Comparison of ENCODE assay signal across 24 mouse cellular contexts in genomic region chr14:49637422-49637821, GRCm38 (mm10).
"Had no signal": no experiment of that assay in that cellular context is flagged by ENCODE, and none has a peak within 500 bp of the region (broad histone marks: within the 10 kb centered on the region; RNA-seq: fewer than 3 reads in every experiment).

No protein-coding gene starts in this region.

- H3K36me3 ChIP-seq: heart, embryonic 10.5 days; heart, embryonic 12.5 days; hindbrain, embryonic 13.5 days; hindbrain, embryonic 15.5 days; kidney, embryonic 15.5 days; limb, embryonic 13.5 days; liver, embryonic 12.5 days had no signal

- H3K9ac ChIP-seq: heart, embryonic 12.5 days; hindbrain, embryonic 13.5 days; hindbrain, embryonic 15.5 days; kidney, embryonic 15.5 days; limb, embryonic 13.5 days; liver, embryonic 12.5 days; liver, embryonic 14.5 days had no signal

- H3K9me3 ChIP-seq: heart, embryonic 10.5 days; heart, embryonic 12.5 days; hindbrain, embryonic 13.5 days; hindbrain, embryonic 15.5 days; kidney, embryonic 15.5 days; limb, embryonic 13.5 days; liver, embryonic 12.5 days had no signal

- H3K27me3 ChIP-seq: heart, embryonic 12.5 days; hindbrain, embryonic 13.5 days; hindbrain, embryonic 15.5 days; kidney, embryonic 15.5 days; limb, embryonic 13.5 days; liver, embryonic 12.5 days had no signal

- DNase-seq: gastrocnemius, postnatal 14 days; gastrocnemius, postnatal 36 days; heart, adult 18-20 months; heart, postnatal 10 days; heart, postnatal 36 days; kidney, adult 11 months; kidney, adult 2 months; kidney, adult 9 months; kidney, postnatal 14 days; kidney, postnatal 36 days; liver had no signal

- H3K27ac ChIP-seq: heart, embryonic 10.5 days; hindbrain, embryonic 13.5 days; hindbrain, embryonic 15.5 days; hindbrain, postnatal 0 days; kidney, embryonic 15.5 days; kidney, postnatal 0 days; layer of hippocampus, adult 2 months; left cerebral cortex, adult 2 months; limb, embryonic 13.5 days; liver, embryonic 12.5 days; liver, embryonic 14.5 days had no signal

- H3K4me1 ChIP-seq: heart, embryonic 10.5 days; hindbrain, embryonic 13.5 days; hindbrain, embryonic 15.5 days; kidney, embryonic 15.5 days; limb, embryonic 13.5 days; liver, embryonic 12.5 days had no signal

- H3K4me3 ChIP-seq: heart, embryonic 10.5 days; heart, embryonic 12.5 days; hindbrain, embryonic 13.5 days; hindbrain, embryonic 15.5 days; kidney, embryonic 15.5 days; layer of hippocampus, adult 2 months; left cerebral cortex, adult 2 months; limb, embryonic 13.5 days; liver, embryonic 12.5 days had no signal

- ATAC-seq: hindbrain, postnatal 0 days; intestine, embryonic 16.5 days; liver, embryonic 12.5 days had no signal

- H3K4me2 ChIP-seq: heart, embryonic 12.5 days; hindbrain, embryonic 13.5 days; hindbrain, embryonic 15.5 days; kidney, embryonic 15.5 days; limb, embryonic 13.5 days; liver, embryonic 12.5 days had no signal
